Mouse (Mus musculus) CH12.LX (cell line): Measurements from ENCODE around the gene Dtnb. TPM values are rescaled to one million over a fixed set of nuclear protein-coding genes. Genes with fewer than 3 reads are reported as not detected.
A peak's percentile ranks its signal among the peaks of the same experiment; 100 is the strongest.

Experiments used
- DNase-seq: peaks from one replicate; pipeline ENCODE4 v3.0.0-alpha.2; 2013; ENCODE audit errors: extremely low read depth
- H3K27ac ChIP-seq: 2 replicates; pipeline ENCODE4 v1.5.1; 2012; ENCODE audit warnings: low read depth, mild to moderate bottlenecking, control low read depth, moderate library complexity; ENCODE audit not compliant: insufficient read depth
- H3K27me3 ChIP-seq: replicated peaks from 2 replicates; pipeline ENCODE3; 2012; ENCODE audit warnings: inconsistent platforms
- H3K36me3 ChIP-seq, 2 experiments: replicated peaks in 1 of 2; 2 replicates each; pipeline versions ENCODE3 to v1.6.1; 2012; ENCODE audit warnings: inconsistent platforms in 1 of 2, low read length in 1 of 2, mild to moderate bottlenecking in 1 of 2, mixed read lengths in 1 of 2, moderate library complexity in 1 of 2; ENCODE audit not compliant: control insufficient read depth in 1 of 2, insufficient read depth in 1 of 2
- H3K4me1 ChIP-seq, 2 experiments: 2 replicates each; pipeline ENCODE4 v1.6.1; 2012; ENCODE audit warnings: inconsistent platforms in 1 of 2, moderate library complexity in 1 of 2; ENCODE audit not compliant: insufficient read depth in 2 of 2, control insufficient read depth in 1 of 2
- H3K4me2 ChIP-seq: 2 replicates; pipeline ENCODE4 v1.6.1; 2012; ENCODE audit warnings: low read depth, mild to moderate bottlenecking, control low read depth; ENCODE audit not compliant: poor library complexity, insufficient read depth, severe bottlenecking
- H3K4me3 ChIP-seq, 3 experiments: fragments of 150-350 bp in 1 of 3; sonication (generic) in 1 of 3; replicated peaks in 1 of 3; 2 replicates each; pipeline versions ENCODE3 to v1.5.1; 2011 to 2012; ENCODE audit warnings: low read depth in 2 of 3, low read length in 2 of 3, mild to moderate bottlenecking in 2 of 3, moderate library complexity in 2 of 3, control low read depth in 1 of 3, improper control_type of control experiment in 1 of 3, inconsistent platforms in 1 of 3, mixed read lengths in 1 of 3; ENCODE audit not compliant: poor library complexity in 1 of 3
- H3K79me2 ChIP-seq: replicated peaks from 2 replicates; pipeline ENCODE4 v1.6.1; 2012; ENCODE audit warnings: mild to moderate bottlenecking, moderate library complexity; ENCODE audit not compliant: control insufficient read depth, poor library complexity, insufficient read depth, severe bottlenecking; ENCODE audit errors: extremely low read depth
- H3K9ac ChIP-seq: 2 replicates; pipeline ENCODE4 v1.6.1; 2012; ENCODE audit warnings: low read depth, mild to moderate bottlenecking, control low read depth, moderate library complexity; ENCODE audit not compliant: insufficient read depth
- H3K9me3 ChIP-seq: replicated peaks from 2 replicates; pipeline ENCODE3; 2012; ENCODE audit warnings: low read length, inconsistent platforms, mixed read lengths
- BHLHE40 ChIP-seq: IDR thresholded peaks from 2 replicates; pipeline ENCODE4 v1.6.1; 2011; ENCODE audit warnings: mild to moderate bottlenecking, low read depth, low read length, improper control_type of control experiment
- CHD1 ChIP-seq: IDR thresholded peaks from 2 replicates; pipeline ENCODE4 v1.6.1; 2012; ENCODE audit warnings: low read depth, low read length, improper control_type of control experiment, inconsistent platforms
- CTCF ChIP-seq, 2 experiments: IDR thresholded peaks in 1 of 2; conservative IDR thresholded peaks in 1 of 2; 2 replicates each; pipeline ENCODE4 v1.5.1; 2011 to 2012; ENCODE audit warnings: low read depth in 2 of 2, low read length in 2 of 2, improper control_type of control experiment in 1 of 2, inconsistent platforms in 1 of 2, mild to moderate bottlenecking in 1 of 2, moderate library complexity in 1 of 2
- E2F4 ChIP-seq: IDR thresholded peaks from 2 replicates; pipeline ENCODE4 v1.6.1; 2011; ENCODE audit warnings: low read depth, low read length, improper control_type of control experiment; ENCODE audit not compliant: insufficient replicate concordance
- EP300 ChIP-seq: IDR thresholded peaks from 2 replicates; pipeline ENCODE4 v1.6.1; 2011; ENCODE audit warnings: low read length, improper control_type of control experiment
- ETS1 ChIP-seq: conservative IDR thresholded peaks from 2 replicates; pipeline ENCODE4 v1.6.1; 2012; ENCODE audit warnings: low read depth, mild to moderate bottlenecking, inconsistent platforms, low read length, improper control_type of control experiment, moderate library complexity
- HCFC1 ChIP-seq: IDR thresholded peaks from 2 replicates; pipeline ENCODE4 v1.6.1; 2012; ENCODE audit warnings: low read depth, mild to moderate bottlenecking, inconsistent platforms, low read length, improper control_type of control experiment
- IRF4 ChIP-seq: IDR thresholded peaks from 2 replicates; pipeline ENCODE4 v1.6.1; 2014; ENCODE audit warnings: low read depth, mild to moderate bottlenecking, inconsistent platforms, low read length, improper control_type of control experiment
- JUN ChIP-seq: IDR thresholded peaks from 2 replicates; pipeline ENCODE4 v1.6.1; 2011; ENCODE audit warnings: low read depth, mild to moderate bottlenecking, low read length, improper control_type of control experiment, moderate library complexity; ENCODE audit not compliant: insufficient read depth
- JUND ChIP-seq: conservative IDR thresholded peaks from 2 replicates; pipeline ENCODE4 v1.6.1; 2011; ENCODE audit warnings: low read depth, low read length, improper control_type of control experiment
- MAZ ChIP-seq: IDR thresholded peaks from 2 replicates; pipeline ENCODE4 v1.6.1; 2012; ENCODE audit warnings: low read depth, mild to moderate bottlenecking, inconsistent platforms, low read length, improper control_type of control experiment, moderate library complexity
- NELFE ChIP-seq: IDR thresholded peaks from 2 replicates; pipeline ENCODE4 v1.6.1; 2011; ENCODE audit warnings: low read depth, low read length, improper control_type of control experiment
- NRF1 ChIP-seq: IDR thresholded peaks from 2 replicates; pipeline ENCODE4 v1.6.1; 2014; ENCODE audit warnings: low read depth, mild to moderate bottlenecking, inconsistent platforms, low read length, improper control_type of control experiment, moderate library complexity
- POLR2AphosphoS2 ChIP-seq: IDR thresholded peaks from 2 replicates; pipeline ENCODE4 v1.6.1; 2011; ENCODE audit warnings: low read depth, low read length, improper control_type of control experiment
- RAD21 ChIP-seq: IDR thresholded peaks from 2 replicates; pipeline ENCODE4 v1.6.1; 2011; ENCODE audit warnings: low read depth, mild to moderate bottlenecking, low read length, improper control_type of control experiment, moderate library complexity
- RCOR1 ChIP-seq: conservative IDR thresholded peaks from 2 replicates; pipeline ENCODE4 v1.6.1; 2012; ENCODE audit warnings: low read depth, mild to moderate bottlenecking, inconsistent platforms, low read length, improper control_type of control experiment
- UBTF ChIP-seq: IDR thresholded peaks from 2 replicates; pipeline ENCODE4 v1.6.1; 2012; ENCODE audit warnings: low read depth, mild to moderate bottlenecking, inconsistent platforms, low read length, improper control_type of control experiment, moderate library complexity
- USF1 ChIP-seq: IDR thresholded peaks from 2 replicates; pipeline ENCODE4 v1.6.1; 2014; ENCODE audit warnings: low read depth, mild to moderate bottlenecking, inconsistent platforms, low read length, improper control_type of control experiment
- ZNF384 ChIP-seq: IDR thresholded peaks from 2 replicates; pipeline ENCODE4 v1.6.1; 2012; ENCODE audit warnings: low read depth, low read length, improper control_type of control experiment, inconsistent platforms
- dilution Hi-C: fragments of 300-500 bp; cut with MboI; formaldehyde crosslinking; loops from 2 replicates; pipeline ENCODE4 v1.14.3; 2020; ENCODE audit warnings: low sequenced_read_pairs; ENCODE audit not compliant: extremely low pct_unique_long_range_greater_than_20kb, extremely low pct_ligation_motif_present
- in situ Hi-C: fragments of 300-500 bp; cut with MboI; formaldehyde crosslinking; loops from 3 replicates; pipeline ENCODE4 v1.14.3; 2019; ENCODE audit warnings: low sequenced_read_pairs, low pct_ligation_motif_present, low pct_unique_long_range_greater_than_20kb, mixed read lengths
- polyA plus RNA-seq: library from polyadenylated mRNA; unstranded; fragments of >175 nt; gene quantifications from 2 replicates; pipeline ENCODE4 v1.2.1, GENCODE M21; 2012; ENCODE audit warnings: low read depth; ENCODE audit not compliant: insufficient read length
- total RNA-seq, 2 experiments: library from RNA; depleted of rRNA; stranded (reverse); fragments of 300-350 nt in 1 of 2; fragments of >200 nt in 1 of 2; gene quantifications; 2 replicates each; pipeline ENCODE4 v1.2.3; 2012 to 2014

The Dtnb gene
- total and polyA plus RNA-seq, 3 experiments, result 8.1 to 26.0 (median 17.4) TPM

GRCm38 (mm10) chr12:3548582-3549211 lies 23.5 kb upstream of the Dtnb start:
- in situ Hi-C loops (no loop called here), dilution Hi-C loops (no loop called here)
- no peaks in the 10 kb centered on the region for H3K9me3 ChIP-seq
- peaks cover 16 to 50% of the 10 kb centered on the region in 2 experiments for H3K4me1 ChIP-seq
- DNase-seq, result no peak
- no peaks in the 10 kb centered on the region for H3K79me2 ChIP-seq
- H3K9ac ChIP-seq, result no peak overlapping the region
- H3K27me3 ChIP-seq, result no peaks in the 10 kb centered on the region
- H3K4me3 ChIP-seq, result no peak overlapping the region
- TF ChIP-seq HCFC1 (no peak), EP300 (no peak), USF1 (no peak), UBTF (no peak), E2F4 (no peak), ZNF384 (no peak), ETS1 (peak; percentile 48; the same call in 1 of the 2 replicates), JUND (no peak), POLR2AphosphoS2 (no peak), JUN (no peak), IRF4 (no peak), BHLHE40 (peak; percentile 77), NELFE (no peak), RAD21 (no peak), MAZ (no peak), RCOR1 (no peak), CHD1 (no peak)
- peaks cover 0 to 6% of the 10 kb centered on the region in 2 experiments for H3K36me3 ChIP-seq
- no peak overlapping the region for H3K27ac ChIP-seq
- no peak overlapping the region; the same call in 1 of the 2 replicates for H3K4me2 ChIP-seq

GRCm38 (mm10) chr12:3550280-3550679 lies 21.9 kb upstream of the Dtnb start:
- in situ Hi-C loops, result loop anchor here (25.0 kb wide), 1 partner anchor 1362 kb away; the partner anchor contains the start of genes Atad2b and Ubxn2a
- Histone ChIP-seq H3K9me3 (no peaks in the 10 kb centered on the region), H3K27me3 (no peaks in the 10 kb centered on the region), H3K9ac (no peak overlapping the region), H3K27ac (no peak overlapping the region), H3K79me2 (no peaks in the 10 kb centered on the region), H3K4me2 (no peak overlapping the region), H3K36me3 (peaks cover 0 to 11% of the 10 kb centered on the region in 2 experiments), H3K4me3 (no peak overlapping the region), H3K4me1 (peaks cover 15 to 39% of the 10 kb centered on the region in 2 experiments; a peak in 3 of 4 replicates)
- dilution Hi-C loops, result no loop called here
- no peak for DNase-seq
- TF ChIP-seq NRF1, result no peak
- peak in 1 of 2 experiments; percentile 49; a peak in 2 of 4 replicates for TF ChIP-seq CTCF (conservative IDR thresholded peaks at IDR 0.05 in 1 of 2, IDR thresholded peaks at IDR 0.05 in 1 of 2; ENCODE audit: low read depth in 2 of 2, low read length in 2 of 2)
